Mouse (Mus musculus): ENCODE measurements around the gene Man1c1.

GRCm38 (mm10) chr4:134512798-134513197 lies 191.3 kb downstream of the Man1c1 start:
- TF ChIP-seq CTCF (IDR thresholded peaks at IDR 0.05; ENCODE audit: low read depth, low read length) (no peak), GATA2 (IDR thresholded peaks at IDR 0.05; ENCODE audit: borderline replicate concordance, low read depth, low read length) (no peak), GATA1 (IDR thresholded peaks at IDR 0.05; ENCODE audit: borderline replicate concordance, low read length) (no peak)

Data from G1E (cell line).